Mouse (Mus musculus) E14TG2a.4 (cell line): ENCODE measurements around the gene Gramd1a.

Experiments
- CTCF ChIP-seq: conservative IDR thresholded peaks from 2 replicates; pipeline ENCODE4 v1.5.1; 2014; ENCODE audit warnings: low read length
- NANOG ChIP-seq: IDR thresholded peaks from 2 replicates; pipeline ENCODE4 v1.6.1; 2014; ENCODE audit warnings: borderline replicate concordance, low read length, mixed read lengths

DNA sequence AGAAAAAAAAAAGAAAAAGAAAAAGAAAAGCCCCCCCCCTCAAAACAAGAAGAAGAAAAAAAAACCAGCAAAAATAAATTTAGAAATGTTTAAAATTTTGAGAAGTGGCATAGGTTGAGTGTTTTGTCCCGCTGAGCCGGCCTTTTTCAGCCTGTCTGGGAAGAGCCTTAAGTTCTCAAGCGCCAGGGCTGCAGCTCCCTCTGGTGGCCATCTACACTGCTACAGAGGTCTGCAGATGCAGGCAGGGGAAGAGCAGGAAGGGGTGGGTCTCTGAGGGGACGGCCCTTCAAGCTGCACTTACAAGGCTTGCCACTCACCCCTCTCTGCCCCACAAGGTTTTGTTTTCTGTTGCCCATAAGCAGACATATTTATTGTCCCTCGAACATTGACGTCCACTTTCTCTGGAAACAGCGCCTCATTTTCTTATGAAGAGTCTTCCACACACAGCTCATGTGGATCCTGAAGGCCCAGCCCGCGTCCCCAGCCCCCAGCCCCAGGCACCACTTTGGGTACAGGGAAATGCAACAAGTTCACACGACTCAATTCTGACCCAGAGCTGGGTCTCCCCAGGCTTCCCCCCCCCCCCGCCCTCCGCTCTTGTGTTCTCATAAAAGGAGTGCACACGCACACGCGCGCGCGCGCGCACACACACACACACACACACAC lies 58.0 kb downstream of the Gramd1a start:
- TF ChIP-seq CTCF (peak; percentile 73), NANOG (no peak)
